35 mouse cellular contexts compared by ENCODE assay signal in genomic region chr9:120820892-120821291, GRCm38 (mm10).
"Had no signal": no experiment of that assay in that cellular context is flagged by ENCODE, and none has a peak within 500 bp of the region (broad histone marks: within the 10 kb centered on the region; RNA-seq: fewer than 3 reads in every experiment).

No protein-coding gene starts in this region.

- H3K27ac ChIP-seq: heart, embryonic 13.5 days; heart, embryonic 15.5 days; hindbrain, embryonic 10.5 days; hindbrain, embryonic 12.5 days; hindbrain, embryonic 13.5 days; hindbrain, embryonic 14.5 days; hindbrain, embryonic 15.5 days; hindbrain, postnatal 0 days; intestine, embryonic 15.5 days; kidney, embryonic 15.5 days; kidney, postnatal 0 days; layer of hippocampus, adult 2 months; left cerebral cortex, adult 2 months had no signal

- H3K4me3 ChIP-seq: heart, embryonic 12.5 days; heart, embryonic 13.5 days; heart, embryonic 15.5 days; hindbrain, embryonic 10.5 days; hindbrain, embryonic 12.5 days; hindbrain, embryonic 13.5 days; hindbrain, embryonic 15.5 days; intestine, embryonic 15.5 days; kidney, embryonic 15.5 days; layer of hippocampus, adult 2 months; left cerebral cortex, adult 2 months had no signal

- H3K4me1 ChIP-seq: heart, embryonic 13.5 days; heart, embryonic 15.5 days; hindbrain, embryonic 10.5 days; hindbrain, embryonic 12.5 days; hindbrain, embryonic 15.5 days had no signal

- DNase-seq: heart, postnatal 10 days; heart, postnatal 14 days; heart, postnatal 36 days; heart, postnatal 4 days; kidney, adult 11 months; kidney, adult 18-20 months; kidney, adult 2 months; kidney, adult 8-10 months; kidney, adult 9 months; kidney, postnatal 10 days; kidney, postnatal 14 days; kidney, postnatal 25 days; kidney, postnatal 36 days; kidney, postnatal 4 days; layer of hippocampus, adult 9-11 months; layer of hippocampus, postnatal 36 days had no signal

- ATAC-seq: hindbrain, embryonic 16.5 days; hindbrain, postnatal 0 days; inflammation-experienced regulatory T-cells, adult 6 months; intestine, embryonic 15.5 days; intestine, embryonic 16.5 days; intestine, postnatal 0 days had no signal

- H3K9me3 ChIP-seq: heart, embryonic 13.5 days; heart, embryonic 15.5 days; hindbrain, embryonic 10.5 days; hindbrain, embryonic 12.5 days; hindbrain, embryonic 13.5 days; hindbrain, embryonic 15.5 days; intestine, embryonic 15.5 days; kidney, embryonic 15.5 days had no signal

- H3K27me3 ChIP-seq: heart, embryonic 12.5 days; heart, embryonic 13.5 days; heart, embryonic 15.5 days; hindbrain, embryonic 12.5 days; hindbrain, embryonic 15.5 days; intestine, embryonic 15.5 days; kidney, embryonic 15.5 days had no signal

- H3K4me2 ChIP-seq: heart, embryonic 11.5 days; heart, embryonic 12.5 days; heart, embryonic 13.5 days; heart, embryonic 15.5 days; hindbrain, embryonic 12.5 days; hindbrain, embryonic 13.5 days; hindbrain, embryonic 14.5 days; hindbrain, embryonic 15.5 days; intestine, embryonic 15.5 days; kidney, embryonic 15.5 days had no signal

- H3K36me3 ChIP-seq: heart, embryonic 12.5 days; heart, embryonic 13.5 days; heart, embryonic 15.5 days; hindbrain, embryonic 10.5 days; hindbrain, embryonic 12.5 days; hindbrain, embryonic 13.5 days; hindbrain, embryonic 15.5 days; intestine, embryonic 15.5 days; kidney, embryonic 15.5 days had no signal

- H3K9ac ChIP-seq: heart, embryonic 12.5 days; heart, embryonic 13.5 days; heart, embryonic 15.5 days; hindbrain, embryonic 12.5 days; hindbrain, embryonic 13.5 days; hindbrain, embryonic 14.5 days; hindbrain, embryonic 15.5 days; intestine, embryonic 15.5 days; kidney, embryonic 15.5 days had no signal
